18 mouse cellular contexts compared by ENCODE assay signal in the genomic region with DNA sequence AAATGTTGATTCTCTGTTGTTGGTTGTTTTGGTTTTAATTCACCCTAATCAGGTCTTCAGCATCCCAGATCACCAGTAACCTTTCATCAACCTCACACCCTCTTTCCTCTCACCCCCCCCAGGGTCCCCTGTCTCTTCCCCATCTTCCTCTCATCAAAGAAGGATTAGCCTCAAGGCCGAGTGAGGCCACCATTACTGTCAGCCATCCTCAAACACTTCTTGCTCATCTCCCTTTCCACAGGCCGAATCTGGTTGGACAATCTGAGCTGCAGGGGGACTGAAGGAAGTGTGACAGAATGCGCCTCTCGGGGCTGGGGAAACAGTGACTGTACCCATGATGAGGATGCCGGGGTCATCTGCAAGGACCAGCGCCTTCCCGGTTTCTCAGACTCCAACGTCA. TPM values are rescaled to one million over a fixed set of nuclear protein-coding genes. Genes with fewer than 3 reads are reported as not detected.
A peak's percentile ranks its signal among the peaks of the same experiment; 100 is the strongest.
DNase-seq lines count a peak whose midpoint lies in the region; ATAC-seq and TF ChIP-seq lines count a peak whose summit lies in the region.
"Had no signal": no experiment of that assay in that cellular context is flagged by ENCODE, and none has a peak within 500 bp of the region (broad histone marks: within the 10 kb centered on the region; RNA-seq: fewer than 3 reads in every experiment).

No protein-coding gene starts in this region.

- H3K9me3 ChIP-seq in lung, embryonic 14.5 days (ENCODE audit: low read depth, low read length) = no peaks in the 10 kb centered on the region
- H3K9me3 ChIP-seq: G1E had no signal

- 0 out of 2 replicates have a peak, but pooled peaks cover 7% of the 10 kb centered on the region for H3K4me1 ChIP-seq in lung, embryonic 14.5 days (ENCODE audit: insufficient read depth)

- 0 out of 2 replicates have a peak overlapping the region, but pooled peaks have one; percentile 5 for H3K4me2 ChIP-seq in lung, embryonic 14.5 days

- no peaks in the 10 kb centered on the region for H3K27me3 ChIP-seq in lung, embryonic 14.5 days (ENCODE audit: insufficient read depth, low read length)
- H3K27me3 ChIP-seq: Patski had no signal

- peak; percentile 83 for DNase-seq in heart, adult 11 months
- DNase-seq in heart, postnatal 36 days = no peak
- DNase-seq in lung, embryonic 14.5 days = peak; percentile 53
- DNase-seq in lung, postnatal 10 days = no peak
- DNase-seq: adrenal gland, adult 2 months; adrenal gland, adult 8-10 months; adrenal gland, postnatal 10 days; adrenal gland, postnatal 14 days; adrenal gland, postnatal 25 days; adrenal gland, postnatal 36 days; B cell, adult 2 months; cerebellum, adult 11 months; cerebellum, adult 11-12 months; cerebellum, adult 18-20 months had no signal

- no peak overlapping the region for H3K9ac ChIP-seq in lung, embryonic 14.5 days

- intact Hi-C loops in heart, postnatal 36 days (cut with DNase I) = no loop called here

- TF ChIP-seq CTCF in lung, embryonic 14.5 days (IDR thresholded peaks at IDR 0.05; ENCODE audit: low read depth) = no peak

- 0 out of 2 replicates have a peak, but pooled peaks cover 8% of the 10 kb centered on the region for H3K36me3 ChIP-seq in lung, embryonic 14.5 days (ENCODE audit: insufficient read depth)

- H3K27ac ChIP-seq in lung, embryonic 14.5 days (ENCODE audit: low read depth) = no peak overlapping the region

- no peak overlapping the region for H3K4me3 ChIP-seq in lung, embryonic 14.5 days (ENCODE audit: low read depth, low read length)

- no peak for ATAC-seq in lung, embryonic 14.5 days (ENCODE audit: insufficient read depth)
- ATAC-seq: activated CD4-positive, CD25-positive, alpha-beta regulatory T cell, adult 4 months; CD4-positive, CD25-positive, alpha-beta regulatory T cell, adult 4 months; Patski had no signal

- 36% methylated on average over 8 of the region's 8 CpGs for WGBS in lung, embryonic 14.5 days

RNA-seq across cellular contexts. Expression of a gene that starts 3.2 kb away (rescaled TPM):
- total RNA-seq in heart, postnatal 36 days (2021) = 1 to 10 TPM; 2.9 to 3.1 TPM
- polyA plus RNA-seq in lung, embryonic 14.5 days (2014; fragmentation: Nextera tagmentation; extraction: Ambion mirVana) = 19.5 and 19.8 TPM in 2 replicates

RNA-seq across cellular contexts. Expression of a gene that starts 3.9 kb away (rescaled TPM):
- total RNA-seq in heart, postnatal 36 days (2021) = 1 to 10 TPM; 2.8 to 4.3 TPM
- polyA plus RNA-seq in lung, embryonic 14.5 days (2014; fragmentation: Nextera tagmentation; extraction: Ambion mirVana) = 11.9 and 12.0 TPM in 2 replicates

RNA-seq across cellular contexts. Expression of a gene that starts 17.1 kb away (rescaled TPM):
- 10 to 100 TPM; 78.1 to 82.2 TPM for total RNA-seq in heart, postnatal 36 days (2021)
- 134 and 144 TPM in 2 replicates for polyA plus RNA-seq in lung, embryonic 14.5 days (2014; fragmentation: Nextera tagmentation; extraction: Ambion mirVana)

RNA-seq across cellular contexts. Expression of a gene that starts 17.9 kb away (rescaled TPM):
- 10 to 100 TPM; 34.2 to 35.4 TPM for total RNA-seq in heart, postnatal 36 days (2021)
- polyA plus RNA-seq in lung, embryonic 14.5 days (2014; fragmentation: Nextera tagmentation; extraction: Ambion mirVana) = 44.0 and 45.0 TPM in 2 replicates

RNA-seq across cellular contexts. Expression of a gene that starts 20.5 kb away (rescaled TPM):
- total RNA-seq in heart, postnatal 36 days (2021) = under 1 TPM; 0.65 to 0.89 TPM
- 0.62 and 1.3 TPM in 2 replicates for polyA plus RNA-seq in lung, embryonic 14.5 days (2014; fragmentation: Nextera tagmentation; extraction: Ambion mirVana)

Comparison
In these comparisons a context has a peak if more than half of its experiments do, and no peak if none do; other contexts are left out.
1. DNase-seq: peak in heart, adult 11 months (single experiment) and lung, embryonic 14.5 days (single experiment); none in heart, postnatal 36 days (0 of 2) and lung, postnatal 10 days (single experiment).